Comparison of ENCODE assay signal across 17 mouse cellular contexts in genomic region chr12:112344285-112344684, GRCm38 (mm10).
DNase-seq lines count a peak whose midpoint lies in the region; ATAC-seq and TF ChIP-seq lines count a peak whose summit lies in the region.
"Had no signal": no experiment of that assay in that cellular context is flagged by ENCODE, and none has a peak within 500 bp of the region (broad histone marks: within the 10 kb centered on the region; RNA-seq: fewer than 3 reads in every experiment).

No protein-coding gene starts in this region.

- H3K4me3 ChIP-seq in lung, postnatal 0 days (ENCODE audit: low read depth, low read length): no peak overlapping the region
- H3K4me3 ChIP-seq in heart, postnatal 0 days (ENCODE audit: low read depth, low read length): no peak overlapping the region
- H3K4me3 ChIP-seq: hindbrain, embryonic 10.5 days; limb, embryonic 10.5 days; liver, embryonic 12.5 days; midbrain, embryonic 15.5 days had no signal

- no peaks in the 10 kb centered on the region for H3K4me1 ChIP-seq in lung, postnatal 0 days (ENCODE audit: insufficient read depth, low read depth, low read length)
- H3K4me1 ChIP-seq in heart, postnatal 0 days (ENCODE audit: control insufficient read depth, insufficient read depth): peaks cover 7% of the 10 kb centered on the region
- H3K4me1 ChIP-seq: liver, embryonic 12.5 days had no signal

- peak; percentile 25 for ATAC-seq in lung, postnatal 0 days
- ATAC-seq in heart, postnatal 0 days (ENCODE audit: insufficient read depth, low read depth): 0 out of 2 replicates have a peak, but pooled peaks have one; percentile 13
- no peak for ATAC-seq in megakaryocyte progenitor cell, adult 5-6 weeks (replicated peaks; ENCODE audit: poor library complexity)
- ATAC-seq: liver, embryonic 12.5 days; midbrain, embryonic 15.5 days had no signal

- no peak overlapping the region for H3K4me2 ChIP-seq in lung, postnatal 0 days (replicated peaks; ENCODE audit: low read depth, low read length)
- no peak overlapping the region for H3K4me2 ChIP-seq in heart, postnatal 0 days (ENCODE audit: low read depth, low read length)
- H3K4me2 ChIP-seq: liver, embryonic 12.5 days; midbrain, embryonic 15.5 days had no signal

- no peak overlapping the region for H3K27ac ChIP-seq in lung, postnatal 0 days (ENCODE audit: low read length)
- peak overlapping the region; percentile 52 for H3K27ac ChIP-seq in heart, postnatal 0 days (ENCODE audit: low read depth)
- H3K27ac ChIP-seq: liver, embryonic 12.5 days; midbrain, embryonic 15.5 days had no signal

- no peaks in the 10 kb centered on the region for H3K9me3 ChIP-seq in lung, postnatal 0 days (ENCODE audit: low read length)
- H3K9me3 ChIP-seq in heart, postnatal 0 days (replicated peaks; ENCODE audit: control insufficient read depth, low read length): no peaks in the 10 kb centered on the region
- H3K9me3 ChIP-seq: G1E; limb, embryonic 10.5 days; liver, embryonic 12.5 days; midbrain, embryonic 15.5 days had no signal

- peak; percentile 54 to 58 for DNase-seq in heart, adult 18-20 months
- DNase-seq in heart, postnatal 25 days (ENCODE audit: low spot score): no peak
- no peak for DNase-seq in lung, postnatal 0 days (ENCODE audit: low spot score)
- DNase-seq in lung, postnatal 25 days (ENCODE audit: low spot score): no peak
- peak; percentile 53 for DNase-seq in heart, adult 8-10 months (ENCODE audit: low spot score)
- DNase-seq in heart, postnatal 0 days (ENCODE audit: low spot score): no peak
- DNase-seq: cerebellum, adult 8-10 months; kidney, postnatal 14 days; layer of hippocampus, postnatal 36 days; lung, postnatal 36 days; right cerebral cortex, postnatal 14 days had no signal

- no peaks in the 10 kb centered on the region for H3K36me3 ChIP-seq in lung, postnatal 0 days (ENCODE audit: insufficient read depth, low read length)
- no peaks in the 10 kb centered on the region for H3K36me3 ChIP-seq in heart, postnatal 0 days (replicated peaks; ENCODE audit: control insufficient read depth, insufficient read depth, low read length)
- H3K36me3 ChIP-seq: G1E; hindbrain, embryonic 10.5 days; limb, embryonic 10.5 days; liver, embryonic 12.5 days; midbrain, embryonic 15.5 days had no signal

- no peak for TF ChIP-seq EP300 in lung, postnatal 0 days (IDR thresholded peaks at IDR 0.05)
- no peak for TF ChIP-seq EP300 in heart, postnatal 0 days (IDR thresholded peaks at IDR 0.05; ENCODE audit: low read depth)

- no peak for TF ChIP-seq CTCF in lung, postnatal 0 days (IDR thresholded peaks at IDR 0.05)
- TF ChIP-seq CTCF in heart, postnatal 0 days (IDR thresholded peaks at IDR 0.05; ENCODE audit: low read depth): no peak

- H3K27me3 ChIP-seq in lung, postnatal 0 days (replicated peaks; ENCODE audit: insufficient read depth, low read length): no peaks in the 10 kb centered on the region
- H3K27me3 ChIP-seq in heart, postnatal 0 days (ENCODE audit: control insufficient read depth, insufficient read depth, low read length): no peaks in the 10 kb centered on the region; the same call in 1 of the 2 replicates
- H3K27me3 ChIP-seq: midbrain, embryonic 15.5 days had no signal

- WGBS in lung, postnatal 0 days: 53% methylated on average over 10 of the region's 10 CpGs
- 73% methylated on average over 10 of the region's 10 CpGs for WGBS in heart, postnatal 0 days

- no peak overlapping the region for H3K9ac ChIP-seq in lung, postnatal 0 days (replicated peaks; ENCODE audit: low read depth)
- no peak overlapping the region for H3K9ac ChIP-seq in heart, postnatal 0 days (replicated peaks; ENCODE audit: low read depth, low read length)
- H3K9ac ChIP-seq: liver, embryonic 12.5 days; midbrain, embryonic 15.5 days had no signal

- intact Hi-C loops in heart, postnatal 25 days (cut with DNase I): no loop called here

Comparison
In these comparisons a context has a peak if more than half of its experiments do, and no peak if none do; other contexts are left out.
1. DNase-seq: peak in heart, adult 18-20 months (2 of 2) and heart, adult 8-10 months (single experiment); none in heart, postnatal 25 days (single experiment), lung, postnatal 0 days (single experiment), lung, postnatal 25 days (single experiment) and heart, postnatal 0 days (single experiment).